Mouse (Mus musculus) heart, embryonic 16.5 days (tissue): ENCODE data around the gene Palld. TPM values are rescaled to one million over a fixed set of nuclear protein-coding genes. Genes with fewer than 3 reads are reported as not detected.
A peak's percentile ranks its signal among the peaks of the same experiment; 100 is the strongest.

Source experiments
- ATAC-seq: fragments of 200-750 bp; cut with Nextera tagmentation; replicated peaks from 2 replicates; pipeline ENCODE4 v1.8.0; 2017; ENCODE audit warnings: moderate number of reproducible peaks; ENCODE audit not compliant: insufficient read depth, low FRiP score; ENCODE audit errors: extremely low read depth
- H3K27ac ChIP-seq: fragments of 300-500 bp; sonication (generic); 2 replicates; pipeline ENCODE4 v1.5.1; 2014; ENCODE audit warnings: mild to moderate bottlenecking, low read length, control low read depth, moderate library complexity
- H3K27me3 ChIP-seq: fragments of 300-500 bp; sonication (generic); 2 replicates; pipeline ENCODE4 v1.6.1; 2014; ENCODE audit warnings: low read length, mixed read lengths; ENCODE audit not compliant: control insufficient read depth, insufficient read depth
- H3K36me3 ChIP-seq: fragments of 300-500 bp; sonication (generic); 2 replicates; pipeline ENCODE4 v1.6.1; 2014; ENCODE audit not compliant: control insufficient read depth, insufficient read depth
- H3K4me1 ChIP-seq: fragments of 300-500 bp; sonication (generic); 2 replicates; pipeline ENCODE4 v1.6.1; 2014; ENCODE audit warnings: low read length, mixed read lengths; ENCODE audit not compliant: control insufficient read depth, insufficient read depth
- H3K4me2 ChIP-seq: fragments of 300-500 bp; sonication (generic); 2 replicates; pipeline ENCODE4 v1.6.1; 2014; ENCODE audit warnings: low read depth, mild to moderate bottlenecking, control low read depth, low read length
- H3K4me3 ChIP-seq: fragments of 300-500 bp; sonication (generic); 2 replicates; pipeline ENCODE4 v1.5.1; 2014; ENCODE audit warnings: mild to moderate bottlenecking, control low read depth, low read length
- H3K9ac ChIP-seq: fragments of 300-500 bp; sonication (generic); 2 replicates; pipeline ENCODE4 v1.6.1; 2014; ENCODE audit warnings: low read length, control low read depth
- H3K9me3 ChIP-seq: fragments of 300-500 bp; sonication (generic); replicated peaks from 2 replicates; pipeline ENCODE4 v1.6.1; 2016; ENCODE audit warnings: low read length; ENCODE audit not compliant: control insufficient read depth
- WGBS: fragments of 180-500 bp; shearing (Covaris S2); extraction: QIAGEN DNeasy Blood & Tissue Kit; methylation state at CpG from one replicate; pipeline ENCODE4 v1.1.7; 2014; 5-methylcytosine and 5-hydroxymethylcytosine counted together
- polyA plus RNA-seq: library from polyadenylated mRNA; unstranded; fragments of >200 nt; fragmentation: Nextera tagmentation; extraction: Ambion mirVana; gene quantifications from 2 replicates; pipeline ENCODE4 v1.2.1, GENCODE M21; 2015

Palld gene
- polyA plus RNA-seq: 189 and 190 TPM in 2 replicates

- ATAC-seq: peak; percentile 92
- WGBS: 37% methylated on average over 5 of the region's 5 CpGs
- Histone ChIP-seq H3K27me3 (no peaks in the 10 kb centered on the region), H3K4me3 (peak within 1 kb of the TSS; percentile 61), H3K27ac (peak within 1 kb of the TSS; percentile 91), H3K9ac (peak within 1 kb of the TSS; percentile 80), H3K4me2 (peak within 1 kb of the TSS; percentile 48), H3K4me1 (peaks cover 17% of the 10 kb centered on the region), H3K9me3 (no peaks in the 10 kb centered on the region), H3K36me3 (peaks cover 3% of the 10 kb centered on the region; the same call in 1 of the 2 replicates)
Measured at GRCm38 (mm10) chr8:61902521-61902920, at the start of gene Palld. TSS of gene Palld (minus strand) at chr8:61902690.

GRCm38 (mm10) chr8:61937576-61937975 is 35.1 kb upstream of the Palld start:
- Histone ChIP-seq H3K9ac (no peak overlapping the region), H3K4me3 (no peak overlapping the region), H3K4me1 (peaks cover 25% of the 10 kb centered on the region), H3K27me3 (no peaks in the 10 kb centered on the region), H3K27ac (no peak overlapping the region), H3K4me2 (no peak overlapping the region), H3K36me3 (0 out of 2 replicates have a peak, but pooled peaks cover 2% of the 10 kb centered on the region), H3K9me3 (no peaks in the 10 kb centered on the region)
- 49% methylated on average over 2 of the region's 2 CpGs for WGBS
- no peak for ATAC-seq

GRCm38 (mm10) chr8:61933243-61933642 is 30.8 kb upstream of the Palld start:
- H3K27ac ChIP-seq: peak overlapping the region; percentile 81
- H3K9ac ChIP-seq: no peak overlapping the region
- H3K36me3 ChIP-seq: no peaks in the 10 kb centered on the region
- no peak overlapping the region for H3K4me3 ChIP-seq
- peaks cover 31% of the 10 kb centered on the region for H3K4me1 ChIP-seq
- no peaks in the 10 kb centered on the region for H3K27me3 ChIP-seq
- ATAC-seq: peak; percentile 78
- no peak overlapping the region for H3K4me2 ChIP-seq
- WGBS: 2% methylated on average over 2 of the region's 2 CpGs
- no peaks in the 10 kb centered on the region for H3K9me3 ChIP-seq

- H3K4me2 ChIP-seq: peak within 1 kb of the TSS; percentile 74
- 4% methylated on average over 22 of the region's 22 CpGs for WGBS
- H3K9me3 ChIP-seq: no peaks in the 10 kb centered on the region
- no peaks in the 10 kb centered on the region for H3K27me3 ChIP-seq
- peak; percentile 68 for ATAC-seq
- H3K36me3 ChIP-seq: no peaks in the 10 kb centered on the region
- peak within 1 kb of the TSS; percentile 85 for H3K27ac ChIP-seq
- peak within 1 kb of the TSS; percentile 67 for H3K4me3 ChIP-seq
- H3K9ac ChIP-seq: peak within 1 kb of the TSS; percentile 80
- peaks cover 25% of the 10 kb centered on the region for H3K4me1 ChIP-seq
Measured at GRCm38 (mm10) chr8:61927777-61928494, 25.4 kb upstream of the Palld start, which contains the start of gene Ddx60. TSS of gene Ddx60 (plus strand) at chr8:61928087.

- no peak overlapping the region for H3K4me2 ChIP-seq
- no peak overlapping the region for H3K4me3 ChIP-seq
- H3K9ac ChIP-seq: no peak overlapping the region
- peaks cover 37% of the 10 kb centered on the region for H3K4me1 ChIP-seq
- no peaks in the 10 kb centered on the region for H3K27me3 ChIP-seq
- 92% methylated on average over 1 of the region's 1 CpGs for WGBS
- H3K27ac ChIP-seq: no peak overlapping the region
- H3K9me3 ChIP-seq: no peaks in the 10 kb centered on the region
- no peaks in the 10 kb centered on the region for H3K36me3 ChIP-seq
- ATAC-seq: no peak
Measured at GRCm38 (mm10) chr8:61924518-61924917, 22.0 kb upstream of the Palld start.

- 40% methylated on average over 10 of the region's 10 CpGs for WGBS
- Histone ChIP-seq H3K4me2 (peak overlapping the region; percentile 31), H3K36me3 (no peaks in the 10 kb centered on the region), H3K27ac (peak overlapping the region; percentile 90), H3K4me1 (peaks cover 30% of the 10 kb centered on the region), H3K9ac (no peak overlapping the region), H3K4me3 (no peak overlapping the region), H3K27me3 (no peaks in the 10 kb centered on the region), H3K9me3 (no peaks in the 10 kb centered on the region)
- ATAC-seq: peak; percentile 74
Measured at GRCm38 (mm10) chr8:61921454-61922054, 19.1 kb upstream of the Palld start.

- WGBS: 54% methylated on average over 7 of the region's 7 CpGs
- H3K4me2 ChIP-seq: 0 out of 2 replicates have a peak overlapping the region, but pooled peaks have one; percentile 8
- peak overlapping the region; percentile 27 for H3K9ac ChIP-seq
Measured at GRCm38 (mm10) chr8:61920389-61920788, 17.9 kb upstream of the Palld start.

GRCm38 (mm10) chr8:61919145-61919788 is 16.8 kb upstream of the Palld start:
- no peak overlapping the region for H3K4me3 ChIP-seq
- H3K36me3 ChIP-seq: no peaks in the 10 kb centered on the region
- 93% methylated on average over 2 of the region's 2 CpGs for WGBS
- peaks cover 31% of the 10 kb centered on the region for H3K4me1 ChIP-seq
- H3K4me2 ChIP-seq: no peak overlapping the region
- no peak for ATAC-seq
- H3K27ac ChIP-seq: no peak overlapping the region
- no peak overlapping the region for H3K9ac ChIP-seq
- H3K27me3 ChIP-seq: no peaks in the 10 kb centered on the region
- no peaks in the 10 kb centered on the region for H3K9me3 ChIP-seq

More at GRCm38 (mm10) chr8:61920389-61920788, 17.9 kb upstream of the Palld start:
- H3K36me3 ChIP-seq: no peaks in the 10 kb centered on the region
- H3K27ac ChIP-seq: peak overlapping the region; percentile 90
- no peak overlapping the region for H3K4me3 ChIP-seq
- H3K4me1 ChIP-seq: peaks cover 30% of the 10 kb centered on the region
- no peak for ATAC-seq
- no peaks in the 10 kb centered on the region for H3K9me3 ChIP-seq
- H3K27me3 ChIP-seq: no peaks in the 10 kb centered on the region

GRCm38 (mm10) chr8:61917287-61917686 is 14.8 kb upstream of the Palld start:
- Histone ChIP-seq H3K4me3 (no peak overlapping the region), H3K27ac (no peak overlapping the region), H3K9me3 (no peaks in the 10 kb centered on the region), H3K27me3 (no peaks in the 10 kb centered on the region), H3K36me3 (no peaks in the 10 kb centered on the region), H3K4me1 (peaks cover 33% of the 10 kb centered on the region), H3K4me2 (no peak overlapping the region), H3K9ac (no peak overlapping the region)
- WGBS: 80% methylated on average over 4 of the region's 4 CpGs
- ATAC-seq: no peak
